Mouse (Mus musculus) cerebellum, adult 2 months (tissue): ENCODE data around the gene Tln2. TPM values are rescaled to one million over a fixed set of nuclear protein-coding genes. Genes with fewer than 3 reads are reported as not detected.

Experiments
- DNase-seq, 2 experiments: peaks; one replicate each; pipeline ENCODE4 v3.0.0; 2021
- H3K27ac ChIP-seq: fragments of 200-500 bp; 2 replicates; pipeline ENCODE4 v1.5.1; 2012; ENCODE audit warnings: low read length, control low read depth, inconsistent platforms; ENCODE audit not compliant: insufficient read depth
- H3K27me3 ChIP-seq: fragments of 200-500 bp; 2 replicates; pipeline ENCODE4 v1.6.1; 2012; ENCODE audit warnings: inconsistent platforms, mild to moderate bottlenecking, low read length, moderate library complexity; ENCODE audit not compliant: control insufficient read depth, insufficient read depth
- H3K4me1 ChIP-seq: fragments of 200-500 bp; 2 replicates; pipeline ENCODE4 v1.6.1; 2011; ENCODE audit warnings: low read length; ENCODE audit not compliant: control insufficient read depth, insufficient read depth
- H3K4me3 ChIP-seq: fragments of 200-500 bp; replicated peaks from 2 replicates; pipeline ENCODE3; 2011; ENCODE audit warnings: mild to moderate bottlenecking, low read depth, low read length, control low read depth; ENCODE audit not compliant: insufficient read depth
- CTCF ChIP-seq: fragments of 200-500 bp; IDR thresholded peaks from 2 replicates; pipeline ENCODE4 v1.5.1; 2011; ENCODE audit warnings: low read depth, mild to moderate bottlenecking, control low read depth, low read length, moderate library complexity, borderline replicate concordance; ENCODE audit not compliant: insufficient read depth
- POLR2A ChIP-seq: fragments of 200-500 bp; IDR thresholded peaks from 2 replicates; pipeline ENCODE4 v1.6.1; 2011; ENCODE audit warnings: low read length, control low read depth, borderline replicate concordance; ENCODE audit not compliant: insufficient read depth
- WGBS: fragments of 180-500 bp; shearing (Covaris S2); methylation state at CpG from one replicate; pipeline ENCODE4 v1.1.7; 2018; 5-methylcytosine and 5-hydroxymethylcytosine counted together
- polyA plus RNA-seq: library from polyadenylated mRNA; depleted of rRNA; stranded (reverse); fragments of >200 nt; gene quantifications from 2 replicates; pipeline ENCODE4 v1.2.3, GENCODE M21; 2012; rRNA removed

The Tln2 gene
- polyA plus RNA-seq, 1 experiment = 28.7 TPM

DNA sequence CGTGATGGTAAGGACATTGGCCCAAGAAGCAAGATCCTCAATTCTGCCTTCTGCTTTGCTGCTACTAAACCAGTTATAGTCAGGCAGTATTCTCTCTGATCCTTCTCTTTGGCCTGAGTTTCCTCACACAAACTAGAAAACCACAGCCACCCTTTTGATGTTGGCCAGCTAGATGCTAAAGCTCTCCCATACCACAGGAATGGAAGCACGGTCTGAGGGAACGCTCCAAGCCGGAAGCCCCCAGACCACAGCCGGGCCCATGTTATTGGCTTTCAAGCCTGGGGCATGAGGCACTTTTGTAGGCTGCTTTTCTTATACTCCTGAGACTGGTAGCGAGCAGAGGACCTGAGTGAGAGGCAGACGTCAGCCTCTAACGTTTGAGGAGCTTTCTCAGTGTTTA lies 383.4 kb downstream of the Tln2 start:
- H3K4me3 ChIP-seq = no peak overlapping the region
- no peaks in the 10 kb centered on the region for H3K4me1 ChIP-seq
- H3K27me3 ChIP-seq = no peaks in the 10 kb centered on the region
- no peak for DNase-seq
- no peak for TF ChIP-seq POLR2A
- TF ChIP-seq CTCF = no peak
- WGBS = 86% methylated on average over 8 of the region's 8 CpGs
- H3K27ac ChIP-seq = no peak overlapping the region

DNA sequence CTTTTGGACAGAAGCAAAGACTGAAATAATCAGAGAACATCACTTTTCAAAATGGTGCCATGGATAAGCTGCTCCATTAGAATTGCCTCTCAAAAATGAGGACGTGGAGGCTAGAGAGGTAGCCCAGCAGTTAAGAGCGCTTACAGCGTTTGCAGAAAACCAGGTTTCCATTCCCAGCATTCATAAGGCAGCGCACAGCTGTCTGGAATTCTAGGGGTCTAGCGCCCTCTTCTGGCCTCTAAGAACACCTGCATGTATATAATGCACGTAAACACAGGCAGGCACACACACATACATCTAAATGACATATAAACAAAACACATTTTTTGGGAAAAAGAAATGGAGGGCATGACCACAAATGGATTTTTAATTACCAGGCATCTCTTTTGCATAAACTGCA lies 385.7 kb downstream of the Tln2 start:
- Histone ChIP-seq H3K27ac (no peak overlapping the region), H3K4me1 (no peaks in the 10 kb centered on the region), H3K27me3 (no peaks in the 10 kb centered on the region), H3K4me3 (no peak overlapping the region)
- WGBS = 92% methylated on average over 6 of the region's 6 CpGs
- no peak for DNase-seq
- no peak for TF ChIP-seq CTCF

DNA sequence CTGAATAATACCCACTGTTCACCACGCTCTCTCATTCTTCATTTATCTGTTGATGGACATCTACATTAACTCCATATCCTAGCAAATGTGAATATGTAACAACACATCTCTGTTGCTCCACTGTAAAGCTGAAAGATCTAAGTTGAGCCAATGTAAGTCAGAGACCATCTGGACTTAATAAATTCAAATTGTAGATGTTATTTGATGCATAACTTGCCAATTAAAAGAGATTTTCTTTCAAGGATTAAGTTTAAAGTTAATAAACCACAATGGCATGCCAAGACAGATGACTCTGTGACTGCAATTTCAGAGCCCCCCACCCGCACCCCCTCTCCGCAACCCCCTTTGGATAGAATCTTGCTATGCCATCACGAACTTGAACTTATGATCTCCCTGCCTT lies 386.3 kb downstream of the Tln2 start:
- WGBS = 96% methylated on average over 4 of the region's 4 CpGs
- no peak overlapping the region for H3K4me3 ChIP-seq
- no peak for DNase-seq
- no peaks in the 10 kb centered on the region for H3K4me1 ChIP-seq
- H3K27me3 ChIP-seq = no peaks in the 10 kb centered on the region
- no peak overlapping the region for H3K27ac ChIP-seq
- no peak for TF ChIP-seq POLR2A
- TF ChIP-seq CTCF = no peak

DNA sequence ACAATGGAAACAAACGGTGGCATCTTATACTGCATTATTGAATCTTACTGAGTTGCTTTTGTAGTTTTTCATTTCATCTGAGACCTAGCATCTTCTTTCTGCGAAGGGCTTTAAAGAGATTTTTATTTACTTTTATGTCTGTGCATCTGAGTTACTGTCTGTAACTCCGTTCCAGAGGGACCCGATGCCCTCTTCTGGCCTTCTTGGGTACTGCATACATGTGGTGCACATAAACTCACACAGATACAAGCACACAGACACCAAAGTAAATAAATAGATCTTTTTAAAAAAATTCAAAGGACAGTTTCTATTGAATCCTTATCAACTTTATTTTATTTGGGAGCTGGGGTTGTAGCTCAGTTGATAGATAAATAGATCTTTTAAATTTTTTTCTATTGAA lies 388.1 kb downstream of the Tln2 start:
- H3K27ac ChIP-seq = no peak overlapping the region
- no peak for DNase-seq
- H3K27me3 ChIP-seq = no peaks in the 10 kb centered on the region
- WGBS = 97% methylated on average over 4 of the region's 4 CpGs
- no peak for TF ChIP-seq CTCF
- no peak for TF ChIP-seq POLR2A
- no peak overlapping the region for H3K4me3 ChIP-seq
- H3K4me1 ChIP-seq = no peaks in the 10 kb centered on the region

DNA sequence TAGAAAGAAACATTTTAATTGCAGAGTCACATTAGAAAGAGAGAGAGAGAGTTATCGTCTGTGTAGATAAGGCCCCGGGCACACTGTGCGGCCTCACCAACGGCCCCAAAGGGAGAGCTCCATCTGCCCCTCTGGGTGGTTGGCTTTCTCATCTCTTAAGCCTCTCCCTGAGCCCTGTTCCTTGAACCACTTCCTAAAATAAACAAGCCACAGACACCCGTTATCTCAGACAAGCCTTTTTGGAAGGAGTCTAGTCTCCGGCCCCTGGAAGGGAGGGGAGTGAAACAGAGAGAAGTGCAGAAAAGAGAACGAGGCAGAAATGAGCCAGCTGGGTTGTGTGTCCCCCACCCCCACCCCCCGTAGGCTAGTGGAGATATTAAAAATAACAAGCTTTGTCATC lies 388.7 kb downstream of the Tln2 start:
- DNase-seq = no peak
- 84% methylated on average over 8 of the region's 8 CpGs for WGBS
- no peaks in the 10 kb centered on the region for H3K27me3 ChIP-seq
- H3K4me1 ChIP-seq = no peaks in the 10 kb centered on the region
- no peak overlapping the region for H3K27ac ChIP-seq
- H3K4me3 ChIP-seq = no peak overlapping the region
- no peak for TF ChIP-seq POLR2A

DNA sequence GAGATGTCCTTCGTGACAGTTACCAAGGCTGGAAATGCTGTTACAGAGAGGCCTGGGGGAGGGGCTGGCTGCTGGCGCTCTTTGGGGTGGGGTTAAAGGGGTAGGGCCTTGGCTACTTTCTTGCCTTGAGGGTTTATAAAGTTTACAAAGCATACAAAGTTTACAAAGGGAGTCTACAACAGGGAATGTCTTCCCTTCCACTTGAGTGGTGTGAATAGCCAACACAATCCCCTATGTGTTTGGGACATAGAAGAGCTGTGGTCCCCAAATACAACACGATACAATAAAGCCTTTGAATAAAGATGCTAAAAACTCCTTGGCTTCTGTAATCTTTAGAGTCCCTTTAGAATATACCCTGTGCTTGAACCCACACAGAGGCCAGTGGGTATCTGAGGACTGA lies 389.5 kb downstream of the Tln2 start:
- no peak for TF ChIP-seq CTCF
- TF ChIP-seq POLR2A = no peak
- no peaks in the 10 kb centered on the region for H3K4me1 ChIP-seq
- H3K27me3 ChIP-seq = no peaks in the 10 kb centered on the region
- 82% methylated on average over 3 of the region's 3 CpGs for WGBS
- DNase-seq = no peak
- no peak overlapping the region for H3K4me3 ChIP-seq
- H3K27ac ChIP-seq = no peak overlapping the region

Other genes with a start within 250 kb of the Tln2 start
- gene C2cd4b, start 199.7 kb upstream of the Tln2 start, polyA plus RNA-seq = 0.33 and 0.54 TPM in 2 replicates